Mouse (Mus musculus): Measurements from ENCODE around the gene Krt39.

The Krt39 gene

DNA sequence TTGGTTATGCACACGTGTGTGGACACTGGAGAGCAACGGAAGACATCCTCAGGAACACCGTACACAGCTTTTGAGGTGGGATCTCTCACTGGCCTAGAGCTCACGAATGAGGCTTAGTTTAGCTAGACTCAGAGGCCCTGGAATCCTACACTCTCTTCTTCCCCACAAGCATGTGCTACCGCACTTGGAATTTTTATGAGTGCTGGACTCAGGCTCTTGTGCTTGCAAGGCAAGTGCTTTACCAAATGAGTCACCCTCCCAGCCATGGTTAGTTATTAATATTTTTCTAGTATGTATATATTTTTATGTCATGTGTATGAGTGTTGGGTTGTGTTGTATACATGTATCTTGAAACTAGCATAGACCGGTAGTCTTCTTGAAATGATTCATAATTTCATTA is 49.2 kb downstream of the Krt39 start:
- DNase-seq (ENCODE audit: low spot score): no peak

DNA sequence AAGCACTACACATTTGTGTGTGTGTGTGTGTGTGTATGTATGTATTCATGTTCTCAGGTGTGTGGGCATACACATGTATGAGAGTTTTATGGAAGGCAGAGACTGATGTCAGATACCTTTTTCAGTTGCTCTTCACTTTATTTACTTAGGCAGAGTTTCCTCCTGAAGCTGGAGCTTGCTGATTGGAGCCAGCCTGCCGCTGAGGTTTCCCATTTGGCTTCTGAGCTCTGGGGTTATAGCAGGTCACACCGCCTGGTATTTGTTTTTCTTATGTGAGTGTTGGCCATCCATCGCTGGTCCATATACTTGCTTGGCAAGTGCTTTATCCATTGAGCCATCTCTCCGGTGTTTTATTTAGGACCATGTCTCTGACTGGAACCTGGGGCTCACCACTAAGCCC is 51.9 kb downstream of the Krt39 start:
- no peak for DNase-seq (ENCODE audit: low spot score)

GRCm38 (mm10) chr11:99468566-99468965 is 52.6 kb downstream of the Krt39 start:
- no peak for DNase-seq (ENCODE audit: low spot score)

GRCm38 (mm10) chr11:99466316-99466715 is 54.8 kb downstream of the Krt39 start:
- DNase-seq (ENCODE audit: low spot score): no peak

GRCm38 (mm10) chr11:99464836-99465235 is 56.3 kb downstream of the Krt39 start:
- peak; percentile 55 for DNase-seq (ENCODE audit: low spot score)
